Mouse (Mus musculus): Measurements from ENCODE around the gene Lrrc73. TPM values are rescaled to one million over a fixed set of nuclear protein-coding genes. Genes with fewer than 3 reads are reported as not detected.

Lrrc73 gene
- 1.2 and 2.7 TPM in 2 replicates for polyA plus RNA-seq (2012; ENCODE audit: low replicate concordance)

GRCm38 (mm10) chr17:46253452-46254084, at the start of gene Lrrc73:
Gene Lrrc73 (plus strand): TSS chr17:46253531.

DNA sequence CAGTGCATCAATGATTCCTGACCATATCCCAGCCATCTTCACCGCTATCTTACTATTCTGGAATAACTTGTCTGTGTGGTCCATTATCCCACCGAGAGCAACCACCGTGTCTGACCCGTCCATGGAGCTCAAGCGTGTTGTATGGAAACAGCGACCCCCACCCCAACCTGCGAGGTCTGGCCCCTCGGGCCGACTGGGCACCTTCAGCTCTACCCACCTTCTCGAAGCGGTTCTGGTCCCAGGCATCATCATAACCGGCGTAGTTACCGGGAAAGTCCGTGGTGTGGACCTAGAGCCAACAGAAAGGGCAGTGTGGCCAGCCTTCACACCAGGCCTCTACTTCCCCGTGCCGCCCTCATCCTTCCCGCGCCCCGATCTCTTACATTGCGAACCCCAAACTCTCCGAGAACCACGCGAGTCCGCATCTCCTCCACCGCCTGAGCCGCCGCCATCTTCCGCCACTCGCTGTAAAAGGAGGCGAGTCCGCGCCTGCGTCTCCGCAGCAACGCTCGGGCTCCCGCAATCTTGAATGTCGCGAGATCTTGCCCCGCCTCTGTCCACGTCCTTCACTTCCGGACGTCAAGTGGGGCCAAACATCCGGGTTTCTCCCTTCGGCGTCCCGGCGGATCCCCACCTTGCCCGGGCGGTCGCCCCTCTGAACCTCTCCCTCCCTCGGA, 5.7 kb upstream of the Lrrc73 start, which contains the start of the genes Polr1c and Yipf3:
Polr1c (minus strand) TSS at position 543 of the 677 bp plus-strand sequence.
Yipf3 (plus strand) TSS at position 569 of the 677 bp plus-strand sequence.

DNA sequence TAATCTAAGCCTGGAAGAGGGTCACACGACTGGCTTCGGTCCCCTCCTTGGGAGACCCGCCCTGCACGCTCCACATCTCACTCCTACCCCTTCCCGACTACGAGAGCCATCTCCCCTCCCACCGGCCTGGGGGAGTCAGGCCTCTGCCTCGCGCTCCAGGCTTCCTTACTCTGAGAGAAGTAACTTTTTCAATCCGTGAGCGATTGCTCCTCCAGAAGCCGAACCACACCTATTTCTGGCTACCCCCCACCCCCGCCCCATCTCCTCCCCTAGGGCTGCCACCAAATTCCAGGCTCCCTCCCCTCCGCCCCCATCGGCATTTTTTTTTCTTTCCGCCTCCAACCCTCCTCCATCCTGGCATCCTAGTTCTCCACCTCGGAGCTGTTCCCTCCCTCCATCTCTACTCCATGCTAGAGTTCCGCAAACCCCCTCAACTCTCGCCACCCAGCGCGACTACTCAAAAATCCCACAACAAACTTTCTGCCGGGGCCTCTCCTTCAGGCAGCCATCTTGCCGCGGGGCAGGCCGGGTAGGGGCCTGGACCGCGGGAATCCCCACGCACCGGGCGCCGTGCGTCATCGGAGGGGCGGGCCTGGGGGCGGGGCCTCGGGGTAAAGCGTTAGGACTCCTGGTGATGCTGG, 29.3 kb downstream of the Lrrc73 start, which contains the start of gene Tjap1:
Tjap1 (minus strand) TSS at position 544 of the 641 bp plus-strand sequence.

GRCm38 (mm10) chr17:46297364-46298219, 44.3 kb downstream of the Lrrc73 start, which contains the start of gene Dlk2:
Gene Dlk2 (plus strand): TSS chr17:46297421.

Other genes with a start within 250 kb of the Lrrc73 start
- 14.5 and 21.1 TPM in 2 replicates for gene Vegfa, start 221.2 kb upstream of the Lrrc73 start, polyA plus RNA-seq (2012; ENCODE audit: low replicate concordance)
- 48.8 and 49.1 TPM in 2 replicates for gene Mrps18a, start 142.5 kb upstream of the Lrrc73 start, polyA plus RNA-seq (2012; ENCODE audit: low replicate concordance)
- gene Rsph9, start 109.3 kb upstream of the Lrrc73 start, polyA plus RNA-seq (2012; ENCODE audit: low replicate concordance): 0.25 TPM in 1 of 2 replicates, not detected in the other
- gene Mad2l1bp, start 100.0 kb upstream of the Lrrc73 start, polyA plus RNA-seq (2012; ENCODE audit: low replicate concordance): 1.9 and 8.2 TPM in 2 replicates
- gene Gtpbp2, start 92.5 kb upstream of the Lrrc73 start, polyA plus RNA-seq (2012; ENCODE audit: low replicate concordance): 96.1 and 260 TPM in 2 replicates
- 0.54 and 4.1 TPM in 2 replicates for gene Polh, start 50.9 kb upstream of the Lrrc73 start, polyA plus RNA-seq (2012; ENCODE audit: low replicate concordance)
- 3.6 and 7.9 TPM in 2 replicates for gene Xpo5, start 50.7 kb upstream of the Lrrc73 start, polyA plus RNA-seq (2012; ENCODE audit: low replicate concordance)
- 10.7 and 15.0 TPM in 2 replicates for gene Polr1c, start 5.5 kb upstream of the Lrrc73 start, polyA plus RNA-seq (2012; ENCODE audit: low replicate concordance)
- 130 and 184 TPM in 2 replicates for gene Yipf3, start 5.5 kb upstream of the Lrrc73 start, polyA plus RNA-seq (2012; ENCODE audit: low replicate concordance)
- gene Tjap1, start 29.5 kb downstream of the Lrrc73 start, polyA plus RNA-seq (2012; ENCODE audit: low replicate concordance): 75.3 and 89.6 TPM in 2 replicates
- gene Dlk2, start 43.9 kb downstream of the Lrrc73 start, polyA plus RNA-seq (2012; ENCODE audit: low replicate concordance): 0.17 TPM in 1 of 2 replicates, not detected in the other
- 14.2 and 18.7 TPM in 2 replicates for gene Abcc10, start 74.8 kb downstream of the Lrrc73 start, polyA plus RNA-seq (2012; ENCODE audit: low replicate concordance)
- gene Zfp318, start 130.2 kb downstream of the Lrrc73 start, polyA plus RNA-seq (2012; ENCODE audit: low replicate concordance): 7.3 and 10.6 TPM in 2 replicates
- gene Crip3, start 175.4 kb downstream of the Lrrc73 start, polyA plus RNA-seq (2012; ENCODE audit: low replicate concordance): 1.0 TPM in 1 of 2 replicates, not detected in the other
- gene Slc22a7, start 184.9 kb downstream of the Lrrc73 start, polyA plus RNA-seq (2012; ENCODE audit: low replicate concordance): not detected in 2 replicates
- gene Ttbk1, start 234.1 kb downstream of the Lrrc73 start, polyA plus RNA-seq (2012; ENCODE audit: low replicate concordance): 0.54 and 1.0 TPM in 2 replicates
- gene Dnph1, start 243.2 kb downstream of the Lrrc73 start, polyA plus RNA-seq (2012; ENCODE audit: low replicate concordance): 16.0 and 16.9 TPM in 2 replicates

Measured in leukemia stem cell, adult 10-12 weeks (primary cell).